In genomic region chr12:102682085-102682484, GRCm38 (mm10) we compare ENCODE assay signal across 14 mouse cellular contexts. TPM values are rescaled to one million over a fixed set of nuclear protein-coding genes. Genes with fewer than 3 reads are reported as not detected.
DNase-seq lines count a peak whose midpoint lies in the region; ATAC-seq lines count a peak whose summit lies in the region.
"Had no signal": no experiment of that assay in that cellular context is flagged by ENCODE, and none has a peak within 500 bp of the region (broad histone marks: within the 10 kb centered on the region; RNA-seq: fewer than 3 reads in every experiment).

No protein-coding gene starts in this region.

- no peak overlapping the region for H3K27ac ChIP-seq in heart, embryonic 10.5 days
- peak overlapping the region; percentile 86 for H3K27ac ChIP-seq in intestine, embryonic 16.5 days (ENCODE audit: low read length)
- H3K27ac ChIP-seq: limb, embryonic 13.5 days; macrophage; neural tube, embryonic 12.5 days; stomach, embryonic 15.5 days had no signal

- H3K4me1 ChIP-seq in heart, embryonic 10.5 days = peaks cover 38% of the 10 kb centered on the region
- H3K4me1 ChIP-seq in intestine, embryonic 16.5 days (ENCODE audit: control insufficient read depth, insufficient read depth, low read length) = peaks cover 88% of the 10 kb centered on the region

- no peak overlapping the region for H3K4me3 ChIP-seq in heart, embryonic 10.5 days
- no peak overlapping the region for H3K4me3 ChIP-seq in intestine, embryonic 16.5 days (ENCODE audit: low read length)
- H3K4me3 ChIP-seq: limb, embryonic 13.5 days; neural tube, embryonic 12.5 days; stomach, embryonic 15.5 days had no signal

- no peak overlapping the region for H3K9ac ChIP-seq in intestine, embryonic 16.5 days (ENCODE audit: low read depth, low read length)
- H3K9ac ChIP-seq: limb, embryonic 13.5 days; neural tube, embryonic 12.5 days; stomach, embryonic 15.5 days had no signal

- WGBS in heart, embryonic 10.5 days = 53% methylated on average over 5 of the region's 5 CpGs
- 66% methylated on average over 5 of the region's 5 CpGs for WGBS in intestine, embryonic 16.5 days

- H3K27me3 ChIP-seq in heart, embryonic 10.5 days (ENCODE audit: insufficient read depth, poor library complexity, severe bottlenecking) = no peaks in the 10 kb centered on the region
- H3K27me3 ChIP-seq in intestine, embryonic 16.5 days (replicated peaks; ENCODE audit: control insufficient read depth, insufficient read depth, low read length) = no peaks in the 10 kb centered on the region
- H3K27me3 ChIP-seq: limb, embryonic 13.5 days; neural tube, embryonic 12.5 days; stomach, embryonic 15.5 days had no signal

- peak; percentile 82 for ATAC-seq in intestine, embryonic 16.5 days

- H3K4me2 ChIP-seq in intestine, embryonic 16.5 days (ENCODE audit: low read depth, low read length) = no peak overlapping the region
- H3K4me2 ChIP-seq: limb, embryonic 13.5 days; neural tube, embryonic 12.5 days; stomach, embryonic 15.5 days had no signal

- H3K9me3 ChIP-seq in heart, embryonic 10.5 days = no peaks in the 10 kb centered on the region
- H3K9me3 ChIP-seq in intestine, embryonic 16.5 days (ENCODE audit: control insufficient read depth, low read length) = no peaks in the 10 kb centered on the region
- H3K9me3 ChIP-seq: limb, embryonic 13.5 days; neural tube, embryonic 12.5 days; stomach, embryonic 15.5 days had no signal

- peak; percentile 97 for DNase-seq in heart, adult 11 months
- no peak for DNase-seq in heart, embryonic 10.5 days (ENCODE audit: low spot score)
- peak; percentile 22 for DNase-seq in thymus, postnatal 4 days
- DNase-seq in thymus, postnatal 36 days = no peak
- DNase-seq in adipocyte (ENCODE audit: low spot score) = no peak
- no peak for DNase-seq in MN1 (ENCODE audit: low spot score)
- DNase-seq in kidney, postnatal 4 days = no peak
- DNase-seq: cerebellum, adult 9-10 months; lung, adult 18-20 months had no signal

- H3K36me3 ChIP-seq in heart, embryonic 10.5 days = no peaks in the 10 kb centered on the region
- H3K36me3 ChIP-seq in intestine, embryonic 16.5 days (ENCODE audit: control insufficient read depth, insufficient read depth, low read length) = no peaks in the 10 kb centered on the region
- H3K36me3 ChIP-seq: limb, embryonic 13.5 days; neural tube, embryonic 12.5 days; stomach, embryonic 15.5 days had no signal

RNA-seq across cellular contexts. Expression of gene Itpk1, which starts 22.6 kb away (rescaled TPM):
- polyA plus RNA-seq in heart, embryonic 10.5 days (2016; fragmentation: Nextera tagmentation; extraction: Ambion mirVana) = 3.5 and 4.8 TPM in 2 replicates
- polyA plus RNA-seq in intestine, embryonic 16.5 days (2015; fragmentation: Nextera tagmentation; extraction: Ambion mirVana) = 51.4 and 57.1 TPM in 2 replicates

Comparison
In these comparisons a context has a peak if more than half of its experiments do, and no peak if none do; other contexts are left out.
1. DNase-seq: peak in heart, adult 11 months (single experiment) and thymus, postnatal 4 days (single experiment); none in heart, embryonic 10.5 days (single experiment), thymus, postnatal 36 days (0 of 2), adipocyte (single experiment), MN1 (single experiment) and kidney, postnatal 4 days (0 of 2).